ENCODE assay signal across 12 mouse cellular contexts in the genomic region with DNA sequence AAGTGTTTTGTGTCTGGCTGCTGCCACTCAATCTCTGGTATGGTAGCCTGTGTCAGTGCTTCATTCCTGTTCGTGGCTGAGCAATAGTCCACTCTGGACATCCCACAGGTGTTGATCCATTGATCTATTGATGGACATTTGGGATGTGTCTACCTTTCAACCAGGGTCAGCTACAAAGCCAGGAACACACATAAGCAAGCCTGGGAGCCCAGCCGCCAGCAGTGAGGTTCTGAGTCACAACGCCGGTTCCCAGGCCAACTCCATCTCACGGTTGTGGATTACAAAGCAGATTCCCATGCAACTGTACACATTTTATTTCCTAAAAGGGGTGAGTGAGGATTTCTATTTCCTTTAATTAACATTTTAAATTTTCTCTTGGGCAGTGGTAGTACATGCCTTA. TPM values are rescaled to one million over a fixed set of nuclear protein-coding genes. Genes with fewer than 3 reads are reported as not detected.
"Had no signal": no experiment of that assay in that cellular context is flagged by ENCODE, and none has a peak within 500 bp of the region (broad histone marks: within the 10 kb centered on the region; RNA-seq: fewer than 3 reads in every experiment).

No protein-coding gene starts in this region.

- H3K4me2 ChIP-seq: neural tube, embryonic 15.5 days; stomach, embryonic 15.5 days had no signal

- H3K9ac ChIP-seq: neural tube, embryonic 15.5 days; stomach, embryonic 15.5 days had no signal

- H3K9me3 ChIP-seq: neural tube, embryonic 15.5 days; stomach, embryonic 15.5 days had no signal

- H3K27ac ChIP-seq: neural tube, embryonic 15.5 days; stomach, embryonic 15.5 days; stomach, postnatal 0 days had no signal

- H3K36me3 ChIP-seq: neural tube, embryonic 15.5 days; stomach, embryonic 15.5 days had no signal

- H3K4me3 ChIP-seq: neural tube, embryonic 15.5 days; stomach, embryonic 15.5 days had no signal

- DNase-seq: right cerebral cortex, adult 18-20 months; right cerebral cortex, postnatal 14 days; right cerebral cortex, postnatal 25 days; thymus, adult 18-20 months had no signal

RNA-seq across cellular contexts. Expression of a gene that starts 2.1 kb away (rescaled TPM):
- polyA plus RNA-seq: neural tube, embryonic 14.5 days had no signal

RNA-seq across cellular contexts. Expression of a gene that starts 5.6 kb away (rescaled TPM):
- total RNA-seq: neutrophil, adult 5-6 weeks had no signal
- polyA plus RNA-seq: neural tube, embryonic 14.5 days; neural tube, embryonic 15.5 days; small intestine, adult 2 months; spleen, adult 2 months; stomach, embryonic 14.5 days had no signal
